Mouse (Mus musculus): Measurements from ENCODE around the gene Macf1. TPM values are rescaled to one million over a fixed set of nuclear protein-coding genes. Genes with fewer than 3 reads are reported as not detected.
A peak's percentile ranks its signal among the peaks of the same experiment; 100 is the strongest.
"Not testable (repeated sequence)": the region's sequence is repeated elsewhere in the genome, so short reads cannot be mapped to it uniquely, and the experiment has no call there.

Macf1 gene
- polyA plus RNA-seq, 1 experiment from 2014 or later = 76.5 TPM

DNA sequence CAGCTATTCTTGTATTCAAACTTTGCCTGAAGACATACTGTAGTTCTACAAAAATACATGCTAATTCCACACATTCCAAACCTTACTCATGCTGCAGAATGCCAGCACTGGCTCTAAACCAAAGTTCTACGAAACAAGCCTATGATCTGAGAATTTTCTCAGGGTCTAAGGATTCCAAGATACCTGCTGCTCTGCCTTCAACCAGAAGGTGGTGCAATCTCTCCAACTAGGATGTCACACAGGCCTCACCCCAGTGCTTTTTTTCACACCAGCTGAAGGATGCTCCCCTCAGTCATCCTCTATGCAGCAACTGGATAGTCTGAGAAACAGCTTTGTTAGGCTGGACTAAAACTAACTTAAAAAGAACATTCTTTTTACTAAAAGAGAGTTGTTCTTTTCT, 148.9 kb downstream of the Macf1 start:
- no peak overlapping the region for H3K4me3 ChIP-seq (ENCODE audit: low read depth, low read length)
- no peaks in the 10 kb centered on the region for H3K4me1 ChIP-seq (ENCODE audit: control insufficient read depth, insufficient read depth, low read length)
- H3K27ac ChIP-seq (ENCODE audit: low read depth, low read length) = no peak overlapping the region
- H3K9me3 ChIP-seq (replicated peaks; ENCODE audit: control insufficient read depth, low read length) = no peaks in the 10 kb centered on the region
- H3K36me3 ChIP-seq (ENCODE audit: control insufficient read depth, insufficient read depth, low read length) = 0 out of 2 replicates have a peak, but pooled peaks cover 3% of the 10 kb centered on the region
- WGBS = 17% methylated on average over 1 of the region's 1 CpGs
- no peak overlapping the region for H3K9ac ChIP-seq (ENCODE audit: low read length)
- DNase-seq (ENCODE audit: low spot score) (peak; percentile 87), ATAC-seq (peak; percentile 78)
- H3K4me2 ChIP-seq (ENCODE audit: low read length) = no peak overlapping the region
- no peaks in the 10 kb centered on the region for H3K27me3 ChIP-seq (replicated peaks; ENCODE audit: control insufficient read depth, insufficient read depth, low read length)

DNA sequence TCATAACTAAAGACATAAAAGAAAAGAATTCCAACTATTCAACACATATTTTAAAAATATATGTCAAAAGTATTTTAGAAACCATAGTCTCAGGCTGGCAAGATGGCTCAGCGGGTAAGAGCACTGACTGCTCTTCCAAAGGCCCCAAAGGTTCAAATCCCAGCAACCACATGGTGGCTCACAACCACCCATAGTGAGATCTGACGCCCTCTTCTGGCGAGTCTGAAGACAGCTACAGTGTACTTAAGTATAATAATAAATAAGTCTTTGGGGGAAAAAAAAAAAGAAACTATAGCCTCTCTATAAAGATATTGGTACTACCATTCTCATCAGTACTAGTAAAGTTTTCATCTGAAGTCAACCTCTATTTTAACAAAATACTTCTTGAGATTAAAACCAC, 152.2 kb downstream of the Macf1 start:
- H3K4me1 ChIP-seq (ENCODE audit: control insufficient read depth, insufficient read depth, low read length) = peaks cover 13% of the 10 kb centered on the region
- no peak overlapping the region for H3K9ac ChIP-seq (ENCODE audit: low read length)
- H3K4me2 ChIP-seq (ENCODE audit: low read length) = no peak overlapping the region
- 39% methylated on average over 3 of the region's 3 CpGs for WGBS
- DNase-seq (ENCODE audit: low spot score) (no peak), ATAC-seq (no peak)
- H3K27me3 ChIP-seq (replicated peaks; ENCODE audit: control insufficient read depth, insufficient read depth, low read length) = no peaks in the 10 kb centered on the region
- no peaks in the 10 kb centered on the region for H3K9me3 ChIP-seq (replicated peaks; ENCODE audit: control insufficient read depth, low read length)
- H3K27ac ChIP-seq (ENCODE audit: low read depth, low read length) = no peak overlapping the region
- no peak overlapping the region for H3K4me3 ChIP-seq (ENCODE audit: low read depth, low read length)
- H3K36me3 ChIP-seq (ENCODE audit: control insufficient read depth, insufficient read depth, low read length) = no peaks in the 10 kb centered on the region

DNA sequence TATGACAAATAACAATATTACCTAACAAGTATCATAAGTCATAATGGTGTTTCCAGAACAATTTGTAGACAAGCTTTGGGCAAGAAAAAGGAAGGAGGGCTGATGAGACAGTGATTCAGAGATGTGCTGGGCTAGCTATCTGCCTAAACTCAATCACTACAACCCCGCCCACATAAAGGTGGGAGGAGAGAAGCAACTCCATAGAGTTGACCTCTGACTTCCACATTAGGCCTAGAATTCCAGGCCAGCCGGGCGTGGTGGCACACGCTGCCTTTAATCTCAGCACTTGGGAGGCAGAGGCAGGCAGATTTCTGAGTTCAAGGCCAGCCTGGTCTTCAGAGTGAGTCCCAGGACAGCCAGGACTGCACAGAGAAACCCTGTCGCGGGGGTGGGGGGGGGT, 153.2 kb downstream of the Macf1 start:
- H3K27ac ChIP-seq (ENCODE audit: low read depth, low read length) = no peak overlapping the region
- H3K4me1 ChIP-seq (ENCODE audit: control insufficient read depth, insufficient read depth, low read length) = peaks cover 21% of the 10 kb centered on the region
- 86% methylated on average over 6 of the region's 6 CpGs for WGBS
- H3K4me2 ChIP-seq (ENCODE audit: low read length) = no peak overlapping the region
- H3K9ac ChIP-seq (ENCODE audit: low read length) = no peak overlapping the region
- H3K27me3 ChIP-seq (replicated peaks; ENCODE audit: control insufficient read depth, insufficient read depth, low read length) = no peaks in the 10 kb centered on the region
- ATAC-seq = no peak
- H3K9me3 ChIP-seq (replicated peaks; ENCODE audit: control insufficient read depth, low read length) = no peaks in the 10 kb centered on the region
- no peak overlapping the region for H3K4me3 ChIP-seq (ENCODE audit: low read depth, low read length)
- no peaks in the 10 kb centered on the region for H3K36me3 ChIP-seq (ENCODE audit: control insufficient read depth, insufficient read depth, low read length)
- no peak for DNase-seq (ENCODE audit: low spot score)

DNA sequence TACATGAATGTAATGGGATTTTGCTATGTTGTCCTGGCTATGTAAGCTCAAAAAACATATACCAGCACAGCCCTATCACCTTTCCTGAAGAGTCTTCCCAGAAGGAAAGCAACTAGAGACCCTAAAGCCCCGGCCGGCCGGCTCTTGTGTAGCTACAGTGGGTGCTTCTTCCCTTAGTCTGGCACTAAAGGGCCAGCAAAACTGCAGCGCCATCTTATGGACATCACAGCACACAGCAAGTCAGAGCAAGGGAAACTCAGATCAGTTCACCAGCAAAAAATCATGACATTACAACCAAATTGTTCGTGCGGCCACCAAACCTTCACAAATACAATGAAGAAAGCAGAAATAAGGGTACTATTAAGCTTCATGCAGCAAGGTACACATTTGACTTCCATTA, 154.9 kb downstream of the Macf1 start:
- Histone ChIP-seq H3K4me1 (ENCODE audit: control insufficient read depth, insufficient read depth, low read length) (peaks cover 24% of the 10 kb centered on the region), H3K27me3 (replicated peaks; ENCODE audit: control insufficient read depth, insufficient read depth, low read length) (no peaks in the 10 kb centered on the region), H3K36me3 (ENCODE audit: control insufficient read depth, insufficient read depth, low read length) (no peaks in the 10 kb centered on the region), H3K4me3 (ENCODE audit: low read depth, low read length) (no peak overlapping the region), H3K4me2 (ENCODE audit: low read length) (no peak overlapping the region), H3K9me3 (replicated peaks; ENCODE audit: control insufficient read depth, low read length) (no peaks in the 10 kb centered on the region), H3K9ac (ENCODE audit: low read length) (no peak overlapping the region), H3K27ac (ENCODE audit: low read depth, low read length) (no peak overlapping the region)
- DNase-seq (ENCODE audit: low spot score) = peak; percentile 52
- ATAC-seq = no peak
- 41% methylated on average over 6 of the region's 6 CpGs for WGBS

DNA sequence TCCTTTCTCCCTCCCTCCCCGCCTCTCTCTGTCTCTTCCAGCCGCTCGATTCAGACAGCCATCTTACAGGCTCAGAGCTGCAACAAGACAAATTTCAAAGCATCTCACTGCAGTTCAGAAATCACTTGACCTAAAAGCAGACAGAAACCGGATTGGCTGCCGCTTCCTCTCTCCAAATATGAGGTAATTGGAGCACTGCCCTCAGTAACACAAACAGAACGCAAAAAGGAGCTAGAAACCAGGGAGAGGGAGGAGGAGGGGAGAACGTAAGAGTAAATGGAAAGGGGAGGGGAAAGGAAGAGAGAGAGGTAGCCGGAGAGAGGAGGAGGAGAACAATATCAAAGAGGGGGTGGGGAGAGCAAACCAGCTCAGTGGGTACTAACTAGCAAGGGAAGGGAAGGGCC, 156.6 kb downstream of the Macf1 start:
- Histone ChIP-seq H3K27ac (ENCODE audit: low read depth, low read length) (peak overlapping the region; percentile 77), H3K9me3 (replicated peaks; ENCODE audit: control insufficient read depth, low read length) (no peaks in the 10 kb centered on the region), H3K36me3 (ENCODE audit: control insufficient read depth, insufficient read depth, low read length) (no peaks in the 10 kb centered on the region), H3K4me1 (ENCODE audit: control insufficient read depth, insufficient read depth, low read length) (peaks cover 32% of the 10 kb centered on the region), H3K4me3 (ENCODE audit: low read depth, low read length) (peak overlapping the region; percentile 26), H3K27me3 (replicated peaks; ENCODE audit: control insufficient read depth, insufficient read depth, low read length) (no peaks in the 10 kb centered on the region), H3K9ac (ENCODE audit: low read length) (peak overlapping the region; percentile 59), H3K4me2 (ENCODE audit: low read length) (peak overlapping the region; percentile 58)
- ATAC-seq (peak; percentile 68), DNase-seq (ENCODE audit: low spot score) (peak; percentile 69)
- WGBS = 0% methylated on average over 8 of the region's 8 CpGs

DNA sequence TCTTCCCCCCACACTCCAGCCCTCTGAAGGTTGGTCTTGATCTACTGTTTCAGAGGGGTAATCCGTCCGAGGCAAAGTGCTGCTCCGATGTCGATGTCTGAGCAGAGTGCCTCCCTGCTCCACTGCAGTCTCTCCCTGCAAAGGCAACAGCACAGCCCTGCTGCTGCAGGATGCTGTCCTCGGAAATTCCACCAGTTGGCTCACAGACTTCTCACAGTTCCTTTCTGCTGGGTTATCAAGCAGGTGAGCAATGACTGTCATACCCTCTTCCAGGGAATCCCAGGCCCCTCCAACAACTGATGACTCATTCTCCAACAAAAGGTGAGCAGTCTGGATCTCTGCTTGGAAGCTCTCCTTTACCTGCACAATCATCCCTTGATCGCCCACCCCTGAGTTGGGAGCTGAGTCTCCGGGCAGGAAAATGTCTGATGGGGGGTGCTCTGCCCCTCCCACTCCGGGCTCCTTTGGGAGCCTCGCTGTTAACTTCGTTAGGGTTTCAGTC, 157.3 kb downstream of the Macf1 start:
- H3K27me3 ChIP-seq (replicated peaks; ENCODE audit: control insufficient read depth, insufficient read depth, low read length) = no peaks in the 10 kb centered on the region
- H3K4me1 ChIP-seq (ENCODE audit: control insufficient read depth, insufficient read depth, low read length) = peaks cover 32% of the 10 kb centered on the region
- H3K27ac ChIP-seq (ENCODE audit: low read depth, low read length) = peak overlapping the region; percentile 77
- peak; percentile 31 for DNase-seq (ENCODE audit: low spot score)
- H3K9me3 ChIP-seq (replicated peaks; ENCODE audit: control insufficient read depth, low read length) = no peaks in the 10 kb centered on the region
- WGBS = 33% methylated on average over 10 of the region's 10 CpGs
- H3K4me2 ChIP-seq (ENCODE audit: low read length) = peak overlapping the region; percentile 58
- peak overlapping the region; percentile 26 for H3K4me3 ChIP-seq (ENCODE audit: low read depth, low read length)
- peak; percentile 35 for ATAC-seq
- H3K9ac ChIP-seq (ENCODE audit: low read length) = peak overlapping the region; percentile 59
- no peaks in the 10 kb centered on the region for H3K36me3 ChIP-seq (ENCODE audit: control insufficient read depth, insufficient read depth, low read length)

DNA sequence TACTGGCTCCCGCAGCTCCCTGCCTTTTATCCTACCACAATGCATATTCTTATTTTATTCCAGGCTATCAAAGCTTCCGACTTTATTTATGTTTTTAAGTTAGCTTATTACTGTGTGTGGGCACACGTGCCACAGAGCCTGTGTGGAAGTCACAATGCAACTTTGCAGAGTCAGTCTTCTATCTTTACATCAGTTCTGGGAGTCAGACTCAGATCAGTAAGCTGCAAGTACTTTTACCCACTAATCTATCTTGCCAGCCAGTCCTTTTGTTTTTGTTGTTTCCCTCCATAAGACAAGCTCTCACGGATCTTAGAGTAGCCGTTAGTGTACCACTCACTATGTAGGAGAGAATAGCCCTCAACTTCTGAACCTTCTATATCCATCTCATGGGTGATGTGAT, 159.4 kb downstream of the Macf1 start:
- H3K36me3 ChIP-seq (ENCODE audit: control insufficient read depth, insufficient read depth, low read length) = no peaks in the 10 kb centered on the region
- no peak overlapping the region for H3K4me3 ChIP-seq (ENCODE audit: low read depth, low read length)
- WGBS = 80% methylated on average over 5 of the region's 5 CpGs
- DNase-seq (ENCODE audit: low spot score) (no peak), ATAC-seq (no peak)
- no peak overlapping the region for H3K27ac ChIP-seq (ENCODE audit: low read depth, low read length)
- no peaks in the 10 kb centered on the region for H3K9me3 ChIP-seq (replicated peaks; ENCODE audit: control insufficient read depth, low read length)
- no peaks in the 10 kb centered on the region for H3K27me3 ChIP-seq (replicated peaks; ENCODE audit: control insufficient read depth, insufficient read depth, low read length)
- H3K4me1 ChIP-seq (ENCODE audit: control insufficient read depth, insufficient read depth, low read length) = peaks cover 32% of the 10 kb centered on the region
- no peak overlapping the region for H3K9ac ChIP-seq (ENCODE audit: low read length)
- H3K4me2 ChIP-seq (ENCODE audit: low read length) = no peak overlapping the region

DNA sequence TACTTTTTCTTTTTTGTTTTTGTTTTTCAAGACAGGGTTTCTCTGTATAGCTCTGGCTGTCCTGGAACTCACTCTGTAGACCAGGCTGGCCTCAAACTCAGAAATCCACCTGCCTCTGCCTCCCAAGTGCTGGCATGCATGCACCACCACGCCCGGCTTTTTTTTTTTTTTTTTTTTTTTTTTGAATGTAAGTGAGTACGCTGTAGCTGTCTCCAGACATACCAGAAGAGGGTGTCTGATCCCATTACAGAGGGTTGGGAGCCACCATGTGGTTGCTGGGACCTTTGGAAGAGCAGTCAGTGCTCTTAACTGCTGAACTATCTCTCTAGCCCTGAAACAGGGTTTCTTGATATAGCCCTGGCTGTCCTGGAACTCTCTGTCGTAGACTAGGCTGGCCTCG, 164.0 kb downstream of the Macf1 start:
- not testable (repeated sequence) for H3K9me3 ChIP-seq (replicated peaks; ENCODE audit: control insufficient read depth, low read length); H3K27me3 ChIP-seq (replicated peaks; ENCODE audit: control insufficient read depth, insufficient read depth, low read length); H3K36me3 ChIP-seq (ENCODE audit: control insufficient read depth, insufficient read depth, low read length); H3K4me3 ChIP-seq (ENCODE audit: low read depth, low read length); DNase-seq (ENCODE audit: low spot score); H3K4me1 ChIP-seq (ENCODE audit: control insufficient read depth, insufficient read depth, low read length); H3K9ac ChIP-seq (ENCODE audit: low read length); H3K27ac ChIP-seq (ENCODE audit: low read depth, low read length); ATAC-seq; H3K4me2 ChIP-seq (ENCODE audit: low read length)
- 93% methylated on average over 5 of the region's 5 CpGs for WGBS

DNA sequence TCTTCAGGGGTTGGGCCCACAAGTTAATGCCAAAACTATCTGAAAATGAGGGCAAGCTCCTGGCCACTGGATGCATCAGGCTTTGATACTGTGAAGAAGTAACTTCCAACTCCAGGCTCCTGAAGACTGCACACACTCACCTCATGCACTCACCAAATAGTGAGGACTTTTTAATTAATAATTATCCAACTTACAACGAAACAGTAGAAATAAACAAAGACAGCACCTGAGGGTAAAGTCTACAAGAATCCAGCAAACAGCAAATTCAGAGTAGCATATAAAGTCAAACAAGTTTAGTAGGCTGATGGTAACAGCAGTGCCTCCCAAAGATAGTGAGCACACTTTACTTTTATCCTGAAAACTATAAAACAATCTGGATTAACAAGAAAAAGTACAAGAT, 168.5 kb downstream of the Macf1 start:
- H3K4me1 ChIP-seq (ENCODE audit: control insufficient read depth, insufficient read depth, low read length) = no peaks in the 10 kb centered on the region
- no peak overlapping the region for H3K27ac ChIP-seq (ENCODE audit: low read depth, low read length)
- DNase-seq (ENCODE audit: low spot score) (no peak), ATAC-seq (no peak)
- 86% methylated on average over 1 of the region's 1 CpGs for WGBS
- H3K4me3 ChIP-seq (ENCODE audit: low read depth, low read length) = no peak overlapping the region
- peaks cover 17% of the 10 kb centered on the region for H3K36me3 ChIP-seq (ENCODE audit: control insufficient read depth, insufficient read depth, low read length)
- H3K9me3 ChIP-seq (replicated peaks; ENCODE audit: control insufficient read depth, low read length) = no peaks in the 10 kb centered on the region
- H3K27me3 ChIP-seq (replicated peaks; ENCODE audit: control insufficient read depth, insufficient read depth, low read length) = no peaks in the 10 kb centered on the region
- H3K9ac ChIP-seq (ENCODE audit: low read length) = no peak overlapping the region
- no peak overlapping the region for H3K4me2 ChIP-seq (ENCODE audit: low read length)
